Mouse (Mus musculus) spleen, adult 2 months (tissue): ENCODE results near the gene Sp140. TPM values are rescaled to one million over a fixed set of nuclear protein-coding genes. Genes with fewer than 3 reads are reported as not detected.
"Not testable (repeated sequence)": the region's sequence is repeated elsewhere in the genome, so short reads cannot be mapped to it uniquely, and the experiment has no call there.

Source experiments
- DNase-seq, 2 experiments: peaks; one replicate each; pipeline versions ENCODE4 v3.0.0 to v3.0.0-alpha.2; 2012 to 2021; ENCODE audit warnings: low spot score in 2 of 2, low read depth in 1 of 2
- H3K27ac ChIP-seq: fragments of 200-500 bp; 2 replicates; pipeline ENCODE4 v1.5.1; 2012; ENCODE audit warnings: low read length, inconsistent platforms; ENCODE audit not compliant: insufficient read depth
- H3K27me3 ChIP-seq: fragments of 200-500 bp; 2 replicates; pipeline ENCODE4 v1.6.1; 2012; ENCODE audit warnings: mild to moderate bottlenecking, moderate library complexity, low read length, inconsistent platforms; ENCODE audit not compliant: control insufficient read depth, insufficient read depth
- H3K36me3 ChIP-seq: fragments of 200-500 bp; 2 replicates; pipeline ENCODE4 v1.6.1; 2012; ENCODE audit warnings: mild to moderate bottlenecking, low read length, inconsistent platforms; ENCODE audit not compliant: control insufficient read depth, insufficient read depth
- H3K4me1 ChIP-seq: fragments of 200-500 bp; 2 replicates; pipeline ENCODE4 v1.6.1; 2011; ENCODE audit warnings: inconsistent platforms; ENCODE audit not compliant: control insufficient read depth, insufficient read depth, insufficient read length
- H3K4me3 ChIP-seq: fragments of 200-500 bp; 2 replicates; pipeline ENCODE4 v1.5.1; 2011; ENCODE audit warnings: mild to moderate bottlenecking, inconsistent platforms; ENCODE audit not compliant: insufficient read depth, insufficient read length; ENCODE audit errors: extremely low read depth
- WGBS: fragments of 180-500 bp; shearing (Covaris S2); methylation state at CpG from one replicate; pipeline ENCODE4 v1.1.7; 2018; 5-methylcytosine and 5-hydroxymethylcytosine counted together
- polyA plus RNA-seq: library from polyadenylated mRNA; depleted of rRNA; stranded (reverse); fragments of >200 nt; gene quantifications from 2 replicates; pipeline ENCODE4 v1.2.3, GENCODE M21; 2012

Gene Sp140
- polyA plus RNA-seq, 1 experiment = 23.4 TPM

DNA sequence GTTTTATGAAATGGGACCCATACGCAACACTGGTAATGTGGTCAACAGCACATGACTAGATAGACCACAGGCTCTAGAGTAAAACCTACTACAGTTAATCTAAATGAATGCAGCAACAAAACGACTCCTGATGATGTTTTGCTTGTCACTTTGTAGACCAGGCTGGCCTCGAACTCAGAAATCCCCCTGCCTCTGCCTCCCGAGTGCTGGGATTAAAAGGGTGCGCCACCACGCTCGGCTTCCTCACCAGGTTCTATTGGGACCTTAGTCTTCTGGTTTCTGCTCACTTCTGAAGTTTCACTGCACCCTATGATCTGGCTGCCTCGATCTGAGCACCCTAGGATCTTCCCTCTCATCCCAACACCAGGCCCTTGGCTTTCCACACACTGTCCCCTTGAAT, 7.7 kb upstream of the Sp140 start:
- not testable (repeated sequence) for H3K27me3 ChIP-seq, H3K36me3 ChIP-seq, H3K4me1 ChIP-seq, H3K27ac ChIP-seq, DNase-seq, H3K4me3 ChIP-seq
- WGBS = 87% methylated on average over 8 of the region's 8 CpGs

DNA sequence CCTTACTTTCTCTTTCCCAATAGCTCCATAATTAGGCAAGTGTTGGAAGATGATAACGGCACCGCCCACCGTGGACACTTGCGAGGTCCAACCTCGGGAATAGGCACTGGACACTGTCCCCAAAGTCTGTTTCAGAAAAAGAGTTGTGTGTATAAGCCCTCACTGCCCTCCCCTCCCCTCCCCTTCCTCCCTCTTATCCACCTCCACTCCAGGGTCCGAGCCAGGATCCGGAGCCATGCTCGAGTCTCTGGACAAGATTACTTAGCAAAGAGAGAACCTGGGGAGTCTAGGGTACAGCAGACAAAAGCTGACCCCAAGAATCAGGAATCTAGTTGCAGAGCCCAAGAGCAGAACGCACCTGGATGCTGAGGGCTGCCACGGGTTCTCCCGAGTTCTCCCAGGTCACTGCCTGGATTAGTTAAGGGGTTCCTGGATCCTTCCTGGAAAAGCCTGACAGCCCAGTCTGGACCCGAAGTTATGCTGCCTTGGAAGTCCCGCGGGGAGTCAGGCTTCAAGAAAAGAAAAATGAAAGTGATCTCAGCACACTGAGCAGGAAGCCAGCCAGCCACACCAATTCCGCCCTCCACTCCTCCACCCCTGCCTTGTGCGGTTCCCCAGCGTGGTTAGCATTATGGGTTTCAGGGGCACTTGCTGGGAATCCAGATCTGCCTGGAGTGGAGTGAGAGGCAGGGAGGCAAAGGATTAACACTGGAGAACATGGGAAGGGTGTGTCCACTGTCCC, 1.7 kb upstream of the Sp140 start, which contains the start of gene Sp110:
Sp110 (minus strand) TSS at position 547 of the 742 bp plus-strand sequence.
- not testable (repeated sequence) for H3K27me3 ChIP-seq, H3K36me3 ChIP-seq, H3K4me1 ChIP-seq
- 0 out of 2 replicates have a peak within 1 kb of the TSS, but pooled peaks have one; percentile 62 for H3K27ac ChIP-seq
- 47% methylated on average over 17 of the region's 17 CpGs for WGBS
- peak in 1 of 2 experiments; percentile 49 for DNase-seq
- H3K4me3 ChIP-seq = peak within 1 kb of the TSS; percentile 50

DNA sequence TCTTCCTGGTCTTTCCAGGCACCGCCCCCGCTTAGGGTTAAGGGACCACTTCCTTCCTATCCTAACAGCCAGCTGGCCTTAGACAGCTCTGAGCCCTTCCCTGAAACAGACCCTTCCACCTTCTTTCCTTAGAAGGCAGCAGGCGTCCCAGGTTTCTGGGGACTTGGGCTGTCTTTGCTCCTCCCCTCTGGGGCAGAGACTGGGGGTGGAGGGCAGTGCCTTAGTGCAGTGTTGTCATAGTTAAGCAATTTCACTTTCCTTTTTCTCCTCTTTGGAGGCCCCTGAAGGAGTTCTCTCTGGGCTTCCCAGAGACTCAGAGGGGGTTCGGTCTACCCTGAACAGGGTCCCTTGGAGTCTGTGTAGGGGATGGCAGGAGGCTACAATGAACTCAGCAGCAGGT, 616 bp downstream of the Sp140 start:
- H3K4me1 ChIP-seq, H3K36me3 ChIP-seq, H3K27me3 ChIP-seq: not testable (repeated sequence)
- DNase-seq = peak; percentile 25 to 58
- WGBS = 41% methylated on average over 4 of the region's 4 CpGs
- Histone ChIP-seq H3K27ac (peak overlapping the region; percentile 83), H3K4me3 (peak overlapping the region; percentile 46)

DNA sequence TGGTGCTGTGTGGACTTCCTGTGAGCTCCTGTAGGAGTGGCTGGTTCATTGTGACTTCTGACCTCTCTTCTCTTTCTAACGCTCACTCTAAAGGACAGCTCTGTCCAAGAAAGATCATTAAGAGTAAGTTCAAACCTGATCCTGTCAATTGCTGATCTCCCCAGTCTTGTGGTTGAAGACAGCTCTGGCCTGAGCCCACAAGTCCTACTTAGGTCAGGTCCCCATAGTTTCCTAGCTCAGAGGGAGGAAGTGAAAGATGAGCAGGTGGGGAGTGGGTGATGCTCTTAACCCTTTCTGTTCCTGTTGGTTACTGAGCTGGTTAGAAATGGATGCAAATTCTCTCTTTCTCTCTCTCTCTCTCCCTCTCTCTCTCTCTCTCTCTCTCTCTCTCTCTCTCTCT, 4.2 kb downstream of the Sp140 start:
- H3K27me3 ChIP-seq, H3K4me1 ChIP-seq, DNase-seq, H3K36me3 ChIP-seq: not testable (repeated sequence)
- 80% methylated on average over 1 of the region's 1 CpGs for WGBS
- Histone ChIP-seq H3K4me3 (peak overlapping the region; percentile 18; the same call in 1 of the 2 replicates), H3K27ac (peak overlapping the region; percentile 88)

DNA sequence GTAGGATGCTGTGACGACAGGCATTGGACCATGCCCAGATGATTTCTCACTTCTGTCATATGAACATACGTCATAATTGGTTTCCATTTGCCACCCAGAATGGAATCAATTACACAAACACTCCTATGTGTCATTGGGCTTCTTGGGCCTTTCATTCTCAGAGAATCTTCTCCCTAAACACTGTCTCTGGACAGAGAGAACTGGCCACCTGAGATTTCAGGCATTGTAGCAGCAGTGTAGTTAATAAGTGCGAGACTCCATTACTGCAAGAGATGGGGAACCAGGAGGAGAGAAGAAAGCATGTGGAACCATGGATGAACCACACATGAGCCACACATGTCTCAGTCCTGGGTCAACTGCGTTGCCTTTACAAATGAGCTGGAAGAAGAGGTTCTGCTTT, 8.2 kb downstream of the Sp140 start:
- H3K27ac ChIP-seq = peak overlapping the region; percentile 88
- not testable (repeated sequence) for H3K36me3 ChIP-seq, H3K27me3 ChIP-seq, H3K4me1 ChIP-seq, H3K4me3 ChIP-seq
- DNase-seq = peak in 1 of 2 experiments; percentile 61
- WGBS = 74% methylated on average over 4 of the region's 4 CpGs

DNA sequence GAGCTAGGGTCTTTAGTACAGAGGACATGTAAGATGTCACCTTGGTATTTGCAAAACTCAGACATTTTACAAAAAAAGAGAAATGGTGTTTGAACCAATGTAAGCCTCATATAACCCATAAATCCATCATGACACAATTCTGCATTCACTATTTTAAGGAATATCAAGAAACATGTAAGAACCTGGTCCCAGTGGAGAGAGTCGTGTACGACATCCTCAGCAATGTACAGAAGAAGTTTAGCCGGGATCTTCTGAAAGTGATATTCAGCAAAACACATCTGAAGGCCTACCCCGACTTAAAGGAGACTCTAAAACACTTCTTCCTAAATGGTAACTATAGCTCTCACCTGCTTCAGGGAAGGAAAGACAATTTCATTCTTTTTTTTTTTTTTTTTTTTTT, 10.4 kb downstream of the Sp140 start:
- H3K27me3 ChIP-seq, H3K27ac ChIP-seq, DNase-seq, H3K4me1 ChIP-seq, H3K4me3 ChIP-seq, H3K36me3 ChIP-seq: not testable (repeated sequence)
- WGBS = no CpG with 5 or more reads among the region's 4 CpGs

DNA sequence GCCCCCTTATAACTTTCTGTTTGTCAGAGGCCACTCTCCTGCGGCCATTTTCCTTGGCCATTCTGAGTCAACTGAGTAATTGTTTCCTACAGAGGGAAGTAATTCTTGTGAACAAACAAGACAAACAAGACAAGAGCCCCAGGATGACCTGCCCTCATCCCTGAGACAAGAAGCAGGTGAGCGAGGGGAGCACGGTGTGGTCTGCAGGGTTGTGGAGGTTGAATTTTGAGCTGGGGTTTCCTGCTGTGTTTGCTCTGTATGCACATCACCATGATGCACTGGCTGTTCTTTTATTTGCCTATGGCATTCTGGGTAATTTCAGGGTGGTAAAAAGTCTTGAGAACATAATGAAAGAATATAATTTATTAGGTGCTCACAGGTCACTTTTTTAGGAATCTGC, 14.9 kb downstream of the Sp140 start:
- not testable (repeated sequence) for H3K27me3 ChIP-seq, H3K27ac ChIP-seq, H3K4me1 ChIP-seq, H3K36me3 ChIP-seq, DNase-seq, H3K4me3 ChIP-seq
- WGBS = 92% methylated on average over 3 of the region's 3 CpGs

DNA sequence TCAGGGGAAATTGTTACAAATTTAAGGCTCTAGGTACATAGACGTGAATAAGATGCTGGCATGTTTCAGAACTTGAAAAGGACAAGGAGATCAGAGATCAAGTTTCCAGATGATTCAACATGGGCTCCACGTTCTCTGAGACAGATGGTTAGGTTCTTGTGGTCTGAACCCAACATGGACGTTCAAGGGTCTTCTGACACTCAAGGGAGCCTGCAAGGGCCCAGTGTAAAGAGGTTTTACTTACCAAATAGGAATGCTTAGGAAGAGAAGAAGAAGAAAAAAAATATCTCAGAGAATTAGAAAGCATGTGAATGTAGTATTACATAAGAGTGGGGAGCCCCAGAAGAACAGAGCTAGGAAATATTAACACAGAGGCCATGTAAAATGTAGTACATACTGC, 15.6 kb downstream of the Sp140 start:
- WGBS = 63% methylated on average over 3 of the region's 3 CpGs
- not testable (repeated sequence) for H3K4me1 ChIP-seq, H3K27ac ChIP-seq, DNase-seq, H3K36me3 ChIP-seq, H3K4me3 ChIP-seq, H3K27me3 ChIP-seq

DNA sequence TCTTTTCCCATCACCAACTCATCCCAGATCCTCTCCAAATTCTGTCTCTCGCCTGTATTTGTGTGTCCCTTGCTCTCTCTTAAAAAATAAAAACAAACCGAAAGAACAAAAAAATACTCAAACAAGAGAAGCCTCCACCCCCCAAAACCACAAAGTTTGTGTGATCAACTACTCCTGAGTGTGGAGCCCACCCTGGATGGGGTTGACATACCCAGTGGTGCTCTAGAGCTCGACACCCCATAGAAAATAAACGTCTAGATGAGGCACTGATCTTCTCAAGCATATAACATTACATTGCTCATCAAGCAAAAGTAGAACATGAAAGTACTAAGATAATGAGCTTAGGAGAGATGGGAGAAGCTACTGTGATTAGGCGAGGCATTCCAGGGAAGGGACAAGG, 17.0 kb downstream of the Sp140 start:
- 56% methylated on average over 4 of the region's 5 CpGs for WGBS
- H3K4me3 ChIP-seq, H3K27me3 ChIP-seq, DNase-seq, H3K36me3 ChIP-seq, H3K4me1 ChIP-seq: not testable (repeated sequence)
- peak overlapping the region; percentile 22; the same call in 1 of the 2 replicates for H3K27ac ChIP-seq

DNA sequence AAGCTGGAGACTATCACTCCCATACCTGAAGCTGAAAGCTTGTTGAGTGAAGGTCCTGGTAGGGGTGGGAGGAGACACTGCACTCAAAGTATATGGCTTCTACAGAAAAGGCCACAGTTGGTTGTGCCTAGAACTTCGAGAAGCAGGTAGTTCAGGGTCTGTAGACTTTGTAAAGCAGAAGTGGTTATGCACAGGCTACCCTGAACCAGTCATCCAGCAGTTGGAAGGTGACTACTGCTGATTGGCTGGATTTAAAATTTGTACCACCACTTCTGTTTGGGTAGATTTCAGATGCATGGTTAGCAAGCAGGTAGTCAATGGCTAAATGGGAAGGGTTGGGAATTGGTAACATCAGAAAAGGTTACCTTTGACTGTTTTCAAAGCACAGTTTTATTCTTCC, 18.5 kb downstream of the Sp140 start:
- 21% methylated on average over 1 of the region's 1 CpGs for WGBS
- DNase-seq = peak in 1 of 2 experiments; percentile 40
- not testable (repeated sequence) for H3K27me3 ChIP-seq, H3K4me3 ChIP-seq, H3K36me3 ChIP-seq, H3K4me1 ChIP-seq, H3K27ac ChIP-seq

DNA sequence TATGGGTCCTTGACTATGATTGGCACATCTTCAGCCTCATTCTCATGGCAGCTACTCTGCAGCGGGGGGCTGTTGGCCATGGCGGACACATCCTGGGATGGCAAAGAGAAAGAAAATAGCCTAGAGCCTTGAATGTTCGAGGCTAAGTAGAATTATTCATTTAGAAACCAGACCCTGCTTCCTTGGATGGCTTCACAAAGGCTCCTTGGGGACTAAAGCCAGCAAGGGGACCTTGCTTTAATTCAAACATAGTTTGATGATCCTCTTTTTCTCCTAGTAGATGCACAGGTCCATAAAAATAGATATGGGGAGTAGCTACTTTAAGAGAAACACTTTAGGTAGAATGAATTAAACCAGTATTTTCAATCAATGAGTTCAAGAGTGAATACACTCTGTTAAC, 36.8 kb downstream of the Sp140 start:
- H3K27me3 ChIP-seq, H3K27ac ChIP-seq, DNase-seq, H3K4me3 ChIP-seq, H3K4me1 ChIP-seq, H3K36me3 ChIP-seq: not testable (repeated sequence)
- 62% methylated on average over 3 of the region's 3 CpGs for WGBS
